Mouse (Mus musculus): ENCODE measurements at regions not wholly inside any gene's neighbourhood (a gene's known extent, or its start where the extent isn't known, plus 50 kb on each side); places are given as distances from the start of the nearest gene placed in this dataset.
A peak's percentile ranks its signal among the peaks of the same experiment; 100 is the strongest.

DNA sequence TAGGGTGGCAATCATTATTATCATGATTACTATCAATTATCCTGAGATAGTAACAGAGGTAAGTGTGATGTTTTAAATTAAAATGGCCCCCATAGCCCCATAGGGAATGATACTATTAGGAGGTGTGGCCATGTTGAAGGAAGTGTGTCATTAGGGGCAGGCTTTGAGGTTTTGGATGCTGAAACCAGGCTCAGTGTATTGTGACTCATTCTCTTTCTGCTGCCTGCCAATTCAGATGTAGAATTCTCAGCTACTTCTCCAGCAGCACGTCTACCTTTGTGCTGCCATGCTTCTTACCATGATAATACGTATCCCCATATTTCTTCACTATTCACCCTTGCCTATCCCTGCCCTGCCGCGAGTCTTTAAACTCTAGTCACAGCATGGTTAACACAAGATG lies 195.1 kb downstream of the Pten start:
- H3K9ac ChIP-seq (ENCODE audit: low read length): no peak overlapping the region
- H3K27me3 ChIP-seq (replicated peaks; ENCODE audit: control insufficient read depth, insufficient read depth, low read length): no peaks in the 10 kb centered on the region
- no peaks in the 10 kb centered on the region for H3K36me3 ChIP-seq (ENCODE audit: control insufficient read depth, insufficient read depth, low read length)
- H3K9me3 ChIP-seq (replicated peaks; ENCODE audit: control insufficient read depth, low read length): no peaks in the 10 kb centered on the region
- 90% methylated on average over 4 of the region's 4 CpGs for WGBS
- DNase-seq (ENCODE audit: low spot score) (no peak), ATAC-seq (no peak)
- no peak overlapping the region for H3K4me3 ChIP-seq (ENCODE audit: low read depth, low read length)
- H3K4me2 ChIP-seq (ENCODE audit: low read length): no peak overlapping the region
- peaks cover 7% of the 10 kb centered on the region for H3K4me1 ChIP-seq (ENCODE audit: control insufficient read depth, insufficient read depth, low read length)
- no peak overlapping the region for H3K27ac ChIP-seq (ENCODE audit: low read depth, low read length)

DNA sequence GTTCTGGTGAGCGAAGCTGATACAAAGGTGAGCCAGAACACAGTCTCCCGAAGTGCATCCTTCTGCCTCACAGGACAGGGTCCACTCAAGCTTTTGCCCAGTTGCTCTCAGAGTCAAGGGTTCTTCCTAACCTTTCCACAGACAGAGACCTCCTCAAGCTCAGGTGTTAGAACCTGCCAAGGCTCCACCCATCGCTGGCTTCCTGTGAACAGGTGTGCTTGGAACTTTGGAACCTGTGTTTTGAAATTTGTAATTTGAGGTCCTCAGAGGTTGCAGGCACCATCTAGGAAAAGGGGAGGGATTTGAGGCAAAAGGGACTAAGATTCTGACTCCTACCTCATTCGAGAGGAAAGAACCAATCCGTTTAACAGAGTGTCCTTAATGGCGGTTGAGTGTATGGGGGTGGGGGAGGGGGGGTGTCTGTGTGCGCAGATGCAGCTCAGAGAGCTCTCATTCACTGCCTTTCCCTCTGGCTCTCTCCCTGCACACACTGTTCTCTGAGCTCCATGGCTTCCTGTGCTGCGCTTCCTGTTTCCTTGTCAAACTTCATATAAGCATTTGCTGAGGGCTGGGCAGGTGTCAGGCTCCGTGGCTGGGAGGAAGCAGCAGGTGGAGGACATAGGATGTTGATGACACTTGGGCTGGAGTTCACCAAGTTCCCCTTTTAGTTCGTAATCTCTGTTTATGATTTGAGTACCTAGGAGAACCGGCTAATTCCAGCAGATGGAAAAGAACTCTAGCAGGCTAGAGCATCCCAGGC lies 195.8 kb downstream of the Pten start:
- no peak overlapping the region for H3K9ac ChIP-seq (ENCODE audit: low read length)
- ATAC-seq: no peak
- no peak overlapping the region for H3K4me3 ChIP-seq (ENCODE audit: low read depth, low read length)
- no peak overlapping the region for H3K4me2 ChIP-seq (ENCODE audit: low read length)
- DNase-seq (ENCODE audit: low spot score): no peak
- H3K27me3 ChIP-seq (replicated peaks; ENCODE audit: control insufficient read depth, insufficient read depth, low read length): no peaks in the 10 kb centered on the region
- H3K4me1 ChIP-seq (ENCODE audit: control insufficient read depth, insufficient read depth, low read length): peaks cover 7% of the 10 kb centered on the region
- 88% methylated on average over 11 of the region's 11 CpGs for WGBS
- H3K27ac ChIP-seq (ENCODE audit: low read depth, low read length): no peak overlapping the region
- H3K36me3 ChIP-seq (ENCODE audit: control insufficient read depth, insufficient read depth, low read length): no peaks in the 10 kb centered on the region
- H3K9me3 ChIP-seq (replicated peaks; ENCODE audit: control insufficient read depth, low read length): no peaks in the 10 kb centered on the region

DNA sequence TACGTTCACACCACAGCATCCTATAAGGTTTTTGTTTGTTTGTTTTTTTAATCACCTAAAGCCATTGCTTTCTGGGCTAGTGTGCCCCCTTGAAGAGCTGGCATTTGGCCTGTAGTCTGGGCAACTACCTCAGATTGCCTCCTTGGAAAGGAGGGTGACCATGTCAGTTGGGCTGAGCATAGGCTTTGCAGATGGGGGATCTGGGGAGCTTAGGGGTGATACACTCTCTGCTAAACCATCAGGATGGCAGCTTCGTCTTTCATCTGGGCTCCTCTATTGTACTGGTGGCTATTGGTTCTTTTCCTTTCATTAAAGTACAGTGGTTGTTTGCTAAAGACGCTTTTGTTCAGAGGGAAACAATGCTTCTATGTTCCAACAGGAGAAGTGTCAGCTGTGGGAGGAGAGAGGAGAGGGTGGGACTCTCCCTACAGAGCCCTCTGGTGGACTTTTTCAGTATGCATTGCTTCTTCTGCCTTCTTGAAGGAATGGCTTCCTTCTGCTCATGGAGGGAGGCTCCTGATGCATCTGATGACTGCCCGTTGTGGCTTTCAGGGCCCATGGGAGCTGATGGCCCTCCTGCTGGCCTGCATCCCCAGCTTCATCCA lies 196.8 kb downstream of the Pten start:
- Histone ChIP-seq H3K4me2 (ENCODE audit: low read length) (no peak overlapping the region), H3K9ac (ENCODE audit: low read length) (no peak overlapping the region), H3K4me1 (ENCODE audit: control insufficient read depth, insufficient read depth, low read length) (peaks cover 7% of the 10 kb centered on the region), H3K4me3 (ENCODE audit: low read depth, low read length) (no peak overlapping the region), H3K36me3 (ENCODE audit: control insufficient read depth, insufficient read depth, low read length) (no peaks in the 10 kb centered on the region), H3K9me3 (replicated peaks; ENCODE audit: control insufficient read depth, low read length) (no peaks in the 10 kb centered on the region), H3K27ac (ENCODE audit: low read depth, low read length) (no peak overlapping the region), H3K27me3 (replicated peaks; ENCODE audit: control insufficient read depth, insufficient read depth, low read length) (no peaks in the 10 kb centered on the region)
- peak; percentile 60; the same call in 1 of the 2 replicates for ATAC-seq
- peak; percentile 46 for DNase-seq (ENCODE audit: low spot score)
- WGBS: 35% methylated on average over 4 of the region's 4 CpGs

DNA sequence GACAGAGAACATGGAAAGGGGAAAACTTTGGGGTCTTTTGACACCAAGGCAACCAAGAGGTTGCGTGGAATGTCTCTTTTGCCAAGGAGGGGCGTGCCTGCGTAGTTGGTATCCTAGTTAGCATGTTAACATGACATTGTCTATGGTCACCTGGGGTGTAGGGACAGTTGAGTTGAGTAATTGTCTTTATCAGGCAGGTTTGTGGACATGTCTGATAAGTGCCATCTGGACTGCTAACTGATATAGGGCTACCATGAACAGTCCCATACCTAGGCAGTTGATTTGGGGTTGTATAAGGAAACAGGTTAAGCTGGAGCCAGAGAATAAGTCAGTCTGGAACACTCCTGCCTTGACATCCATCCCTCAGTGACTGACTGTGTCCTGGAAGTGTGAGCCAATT lies 197.6 kb downstream of the Pten start:
- 98% methylated on average over 3 of the region's 3 CpGs for WGBS
- DNase-seq (ENCODE audit: low spot score) (no peak), ATAC-seq (no peak)
- H3K4me2 ChIP-seq (ENCODE audit: low read length): no peak overlapping the region
- no peak overlapping the region for H3K27ac ChIP-seq (ENCODE audit: low read depth, low read length)
- no peaks in the 10 kb centered on the region for H3K9me3 ChIP-seq (replicated peaks; ENCODE audit: control insufficient read depth, low read length)
- no peaks in the 10 kb centered on the region for H3K27me3 ChIP-seq (replicated peaks; ENCODE audit: control insufficient read depth, insufficient read depth, low read length)
- no peak overlapping the region for H3K4me3 ChIP-seq (ENCODE audit: low read depth, low read length)
- H3K4me1 ChIP-seq (ENCODE audit: control insufficient read depth, insufficient read depth, low read length): peaks cover 7% of the 10 kb centered on the region
- H3K9ac ChIP-seq (ENCODE audit: low read length): no peak overlapping the region
- no peaks in the 10 kb centered on the region for H3K36me3 ChIP-seq (ENCODE audit: control insufficient read depth, insufficient read depth, low read length)

DNA sequence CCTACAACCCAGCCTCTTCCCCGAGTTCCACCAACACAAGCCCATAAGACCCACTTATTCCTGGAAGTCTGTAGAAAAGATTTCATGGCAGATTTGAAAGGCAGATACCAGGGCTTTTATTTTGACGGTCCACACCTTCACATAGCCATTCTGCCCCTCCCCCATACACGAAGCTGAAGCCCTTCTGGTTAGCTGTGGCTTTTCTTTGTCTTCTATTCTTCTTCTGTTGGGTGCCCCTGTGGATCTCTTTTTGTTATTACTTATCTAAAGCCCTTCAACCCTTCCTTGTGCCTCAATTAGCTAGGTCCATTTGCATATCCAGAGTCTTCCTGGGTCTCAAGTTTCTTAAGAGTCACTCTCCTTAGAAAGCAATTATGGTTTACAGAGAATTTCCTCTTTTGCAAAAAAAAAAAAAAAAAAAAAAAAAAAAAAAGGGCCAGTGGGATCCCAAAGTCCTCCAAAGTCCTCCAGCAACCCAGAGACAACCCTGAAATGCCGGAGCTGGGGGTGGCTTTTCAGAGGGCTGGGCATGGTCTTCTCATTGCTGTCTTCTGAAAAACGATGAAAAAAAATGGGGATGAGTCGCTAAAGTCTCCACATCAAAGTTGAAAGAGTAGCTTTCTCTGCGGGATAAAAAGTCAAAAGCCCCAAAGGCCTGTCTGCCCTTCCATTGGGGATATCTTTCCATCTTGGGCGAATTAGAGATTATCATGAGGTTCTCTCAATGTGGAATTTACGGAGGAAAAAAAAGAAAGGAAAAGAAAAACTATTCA lies 199.0 kb downstream of the Pten start:
- 1% methylated on average over 9 of the region's 9 CpGs for WGBS
- H3K36me3 ChIP-seq (ENCODE audit: control insufficient read depth, insufficient read depth, low read length): no peaks in the 10 kb centered on the region
- H3K27ac ChIP-seq (ENCODE audit: low read depth, low read length): no peak overlapping the region
- no peak overlapping the region for H3K4me3 ChIP-seq (ENCODE audit: low read depth, low read length)
- ATAC-seq (no peak), DNase-seq (ENCODE audit: low spot score) (no peak)
- peaks cover 7% of the 10 kb centered on the region for H3K4me1 ChIP-seq (ENCODE audit: control insufficient read depth, insufficient read depth, low read length)
- H3K4me2 ChIP-seq (ENCODE audit: low read length): peak overlapping the region; percentile 32; the same call in 1 of the 2 replicates
- no peak overlapping the region for H3K9ac ChIP-seq (ENCODE audit: low read length)
- no peaks in the 10 kb centered on the region for H3K9me3 ChIP-seq (replicated peaks; ENCODE audit: control insufficient read depth, low read length)
- no peaks in the 10 kb centered on the region for H3K27me3 ChIP-seq (replicated peaks; ENCODE audit: control insufficient read depth, insufficient read depth, low read length)

DNA sequence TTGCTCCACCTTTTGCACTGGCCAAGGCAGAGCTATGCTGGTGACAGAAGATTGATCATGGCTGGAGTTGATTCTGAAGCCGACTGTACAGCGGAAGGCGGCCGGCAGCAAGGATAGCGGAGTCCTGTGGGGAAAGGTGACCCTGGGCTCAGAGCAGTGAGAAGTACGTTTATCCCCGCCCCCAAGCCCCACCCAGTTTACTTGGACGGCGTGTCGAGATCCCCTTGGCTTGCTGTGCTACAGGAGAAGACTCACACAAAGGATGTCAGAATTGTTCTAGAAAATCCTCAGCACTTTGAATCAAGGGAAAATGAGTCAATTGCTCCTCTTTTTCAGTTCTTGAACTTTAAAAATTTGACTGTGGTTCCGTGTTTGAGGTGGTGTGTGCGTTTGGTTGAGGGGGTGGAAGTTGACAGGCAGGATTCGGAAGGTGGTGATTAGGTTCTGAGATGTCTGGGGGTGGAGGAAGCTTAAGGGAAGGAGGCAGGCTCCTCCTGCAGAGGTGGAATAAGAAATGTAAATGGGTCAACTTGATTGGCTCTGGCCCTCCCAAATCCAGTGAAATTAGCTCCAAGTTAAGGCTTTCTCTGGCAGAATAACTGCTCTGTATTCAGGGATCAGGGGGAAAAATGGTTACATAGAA lies 199.7 kb downstream of the Pten start:
- Histone ChIP-seq H3K4me3 (ENCODE audit: low read depth, low read length) (no peak overlapping the region), H3K4me1 (ENCODE audit: control insufficient read depth, insufficient read depth, low read length) (peaks cover 7% of the 10 kb centered on the region), H3K9ac (ENCODE audit: low read length) (no peak overlapping the region), H3K27ac (ENCODE audit: low read depth, low read length) (no peak overlapping the region), H3K4me2 (ENCODE audit: low read length) (peak overlapping the region; percentile 32; the same call in 1 of the 2 replicates), H3K27me3 (replicated peaks; ENCODE audit: control insufficient read depth, insufficient read depth, low read length) (no peaks in the 10 kb centered on the region), H3K36me3 (ENCODE audit: control insufficient read depth, insufficient read depth, low read length) (no peaks in the 10 kb centered on the region), H3K9me3 (replicated peaks; ENCODE audit: control insufficient read depth, low read length) (no peaks in the 10 kb centered on the region)
- DNase-seq (ENCODE audit: low spot score) (no peak), ATAC-seq (no peak)
- WGBS: 7% methylated on average over 13 of the region's 13 CpGs

DNA sequence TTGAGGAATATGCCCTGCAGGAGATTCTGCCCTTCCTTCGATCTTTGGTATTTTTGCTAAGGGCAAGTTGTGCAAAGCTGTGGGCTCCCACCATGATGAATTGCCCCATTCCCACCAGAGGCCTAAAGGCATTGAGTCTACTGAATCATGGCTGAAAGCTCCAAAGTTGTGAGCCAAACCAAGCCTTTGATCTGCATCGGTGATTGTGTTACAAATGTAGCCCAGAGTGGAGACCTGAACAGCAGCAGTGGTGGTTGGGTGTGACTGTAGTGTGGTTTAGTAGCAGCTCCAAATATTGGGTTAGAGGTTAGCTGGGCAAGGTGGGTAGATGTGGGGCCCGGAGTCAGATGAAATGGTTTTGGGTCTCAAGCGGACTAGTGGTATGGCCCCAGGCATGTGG lies 201.0 kb downstream of the Pten start:
- H3K4me1 ChIP-seq (ENCODE audit: control insufficient read depth, insufficient read depth, low read length): peaks cover 7% of the 10 kb centered on the region
- no peak overlapping the region for H3K27ac ChIP-seq (ENCODE audit: low read depth, low read length)

DNA sequence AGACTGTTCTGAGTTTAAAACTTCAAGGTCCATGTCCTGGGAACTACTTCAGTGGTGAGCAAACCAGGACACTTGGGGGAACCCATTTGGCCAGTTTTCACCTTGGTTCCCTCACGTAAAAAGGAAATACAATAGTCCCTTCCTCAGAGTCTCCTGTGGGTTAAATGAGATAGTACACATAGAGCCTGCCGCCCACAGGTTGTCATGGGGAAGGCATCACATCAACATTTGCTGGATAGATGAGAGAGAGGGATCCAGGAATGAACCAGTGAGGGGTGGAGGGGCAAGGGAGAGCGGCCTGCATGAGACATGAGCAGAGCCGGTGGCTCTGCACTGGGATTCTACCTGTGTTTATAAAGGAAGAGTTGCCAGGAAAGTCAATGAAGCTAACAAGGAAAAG lies 201.5 kb downstream of the Pten start:
- Histone ChIP-seq H3K27ac (ENCODE audit: low read depth, low read length) (no peak overlapping the region), H3K4me3 (ENCODE audit: low read depth, low read length) (no peak overlapping the region), H3K9me3 (replicated peaks; ENCODE audit: control insufficient read depth, low read length) (no peaks in the 10 kb centered on the region), H3K27me3 (replicated peaks; ENCODE audit: control insufficient read depth, insufficient read depth, low read length) (no peaks in the 10 kb centered on the region), H3K4me2 (ENCODE audit: low read length) (no peak overlapping the region), H3K36me3 (ENCODE audit: control insufficient read depth, insufficient read depth, low read length) (no peaks in the 10 kb centered on the region), H3K4me1 (ENCODE audit: control insufficient read depth, insufficient read depth, low read length) (peaks cover 7% of the 10 kb centered on the region), H3K9ac (ENCODE audit: low read length) (no peak overlapping the region)
- DNase-seq (ENCODE audit: low spot score) (no peak), ATAC-seq (no peak)
- 96% methylated on average over 4 of the region's 4 CpGs for WGBS

More for the DNA sequence above, 201.0 kb downstream of the Pten start:
- no peak overlapping the region for H3K4me2 ChIP-seq (ENCODE audit: low read length)
- no peak for ATAC-seq
- 91% methylated on average over 4 of the region's 4 CpGs for WGBS
- H3K36me3 ChIP-seq (ENCODE audit: control insufficient read depth, insufficient read depth, low read length): no peaks in the 10 kb centered on the region
- no peak for DNase-seq (ENCODE audit: low spot score)
- H3K9me3 ChIP-seq (replicated peaks; ENCODE audit: control insufficient read depth, low read length): no peaks in the 10 kb centered on the region
- no peak overlapping the region for H3K4me3 ChIP-seq (ENCODE audit: low read depth, low read length)
- H3K27me3 ChIP-seq (replicated peaks; ENCODE audit: control insufficient read depth, insufficient read depth, low read length): no peaks in the 10 kb centered on the region
- no peak overlapping the region for H3K9ac ChIP-seq (ENCODE audit: low read length)
